ENCODE assay signal across 18 mouse cellular contexts in the genomic region with DNA sequence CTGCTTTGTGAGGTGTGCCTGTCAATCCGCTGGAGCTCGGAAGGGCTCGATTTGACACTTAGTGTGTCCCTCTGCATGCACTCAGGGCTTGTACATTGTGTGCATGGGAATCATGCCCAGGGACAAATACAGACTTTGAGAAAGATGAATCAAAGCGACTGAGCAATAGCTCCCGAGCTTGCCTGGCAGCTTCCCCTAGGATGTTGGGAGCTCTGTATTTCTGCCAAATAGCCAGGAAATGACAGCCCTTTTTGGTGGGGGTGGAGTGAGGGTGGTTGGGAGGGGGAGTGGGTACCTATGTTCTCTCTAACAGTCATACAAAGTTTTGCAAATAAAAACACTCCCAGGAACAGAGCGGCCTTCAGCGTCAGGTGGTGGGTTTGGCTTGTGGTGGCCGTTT.
DNase-seq lines count a peak whose midpoint lies in the region; ATAC-seq and TF ChIP-seq lines count a peak whose summit lies in the region.
"Had no signal": no experiment of that assay in that cellular context is flagged by ENCODE, and none has a peak within 500 bp of the region (broad histone marks: within the 10 kb centered on the region; RNA-seq: fewer than 3 reads in every experiment).

No protein-coding gene starts in this region.

- no peak for TF ChIP-seq CTCF in gastrocnemius, adult 2 months (IDR thresholded peaks at IDR 0.05)

- H3K27ac ChIP-seq in gastrocnemius, adult 2 months = no peak overlapping the region
- H3K27ac ChIP-seq: forebrain, embryonic 12.5 days; heart, embryonic 15.5 days; hindbrain, embryonic 12.5 days; kidney, postnatal 0 days; limb, embryonic 13.5 days; midbrain, embryonic 10.5 days had no signal

- peak; percentile 15 for DNase-seq in cerebellum, postnatal 10 days
- peak; percentile 18 to 20 for DNase-seq in left cerebral cortex, postnatal 14 days (ENCODE audit: low spot score in 2 of 2)
- DNase-seq in left cerebral cortex, adult 11 months (ENCODE audit: low spot score) = no peak
- peak; percentile 44 for DNase-seq in adrenal gland, postnatal 10 days
- DNase-seq in layer of hippocampus, adult 8-10 months (ENCODE audit: low spot score in 2 of 2) = peak; percentile 25 to 52
- no peak for DNase-seq in gastrocnemius, adult 2 months
- no peak for DNase-seq in kidney, postnatal 10 days
- DNase-seq: cerebellum, adult 11-12 months; cerebellum, postnatal 36 days; lung, postnatal 4 days had no signal

- no peak overlapping the region for H3K4me3 ChIP-seq in gastrocnemius, adult 2 months
- H3K4me3 ChIP-seq: forebrain, embryonic 12.5 days; heart, embryonic 15.5 days; hindbrain, embryonic 12.5 days; limb, embryonic 13.5 days; midbrain, embryonic 10.5 days had no signal

- intact Hi-C loops in left cerebral cortex, postnatal 14 days (cut with DNase I) = no loop called here
- intact Hi-C loops in gastrocnemius, adult 2 months (cut with DNase I) = no loop called here

- no peak for ATAC-seq in cerebellum, adult (ENCODE audit: insufficient number of reproducible peaks, low FRiP score, low TSS enrichment)
- ATAC-seq: intestine, embryonic 16.5 days had no signal

Comparison
In these comparisons a context has a peak if more than half of its experiments do, and no peak if none do; other contexts are left out.
1. DNase-seq: peak in cerebellum, postnatal 10 days (2 of 2), left cerebral cortex, postnatal 14 days (2 of 2), adrenal gland, postnatal 10 days (single experiment) and layer of hippocampus, adult 8-10 months (2 of 2); none in left cerebral cortex, adult 11 months (single experiment), gastrocnemius, adult 2 months (single experiment) and kidney, postnatal 10 days (single experiment).